10 mouse cellular contexts compared by ENCODE assay signal in genomic region chr7:45867871-45868270, GRCm38 (mm10). TPM values are rescaled to one million over a fixed set of nuclear protein-coding genes. Genes with fewer than 3 reads are reported as not detected.
A peak's percentile ranks its signal among the peaks of the same experiment; 100 is the strongest.
DNase-seq lines count a peak whose midpoint lies in the region; ATAC-seq lines count a peak whose summit lies in the region.
"Had no signal": no experiment of that assay in that cellular context is flagged by ENCODE, and none has a peak within 500 bp of the region (broad histone marks: within the 10 kb centered on the region; RNA-seq: fewer than 3 reads in every experiment).

No protein-coding gene starts in this region.

- peaks cover 45% of the 10 kb centered on the region for H3K4me1 ChIP-seq in forebrain, embryonic 13.5 days
- peaks cover 44% of the 10 kb centered on the region for H3K4me1 ChIP-seq in intestine, embryonic 16.5 days (ENCODE audit: control insufficient read depth, insufficient read depth, low read length)
- peaks cover 57% of the 10 kb centered on the region for H3K4me1 ChIP-seq in neural tube, embryonic 13.5 days (replicated peaks)
- peaks cover 23% of the 10 kb centered on the region for H3K4me1 ChIP-seq in kidney, embryonic 14.5 days (ENCODE audit: control insufficient read depth, insufficient read depth, low read length)

- peak overlapping the region; percentile 37 for H3K9ac ChIP-seq in forebrain, embryonic 13.5 days
- no peak overlapping the region for H3K9ac ChIP-seq in intestine, embryonic 16.5 days (ENCODE audit: low read depth, low read length)
- peak overlapping the region; percentile 87; the same call in 1 of the 2 replicates for H3K9ac ChIP-seq in neural tube, embryonic 13.5 days
- H3K9ac ChIP-seq in kidney, embryonic 14.5 days (ENCODE audit: low read depth, low read length): no peak overlapping the region

- 0 out of 2 replicates have a peak, but pooled peaks have one; percentile 26 for ATAC-seq in forebrain, embryonic 13.5 days
- ATAC-seq in intestine, embryonic 16.5 days: no peak
- ATAC-seq in neural tube, embryonic 13.5 days (ENCODE audit: low read depth): no peak
- no peak for ATAC-seq in kidney, embryonic 14.5 days (ENCODE audit: low FRiP score, low TSS enrichment)

- H3K4me2 ChIP-seq in forebrain, embryonic 13.5 days: peak overlapping the region; percentile 76
- H3K4me2 ChIP-seq in intestine, embryonic 16.5 days (ENCODE audit: low read depth, low read length): peak overlapping the region; percentile 20; the same call in 1 of the 2 replicates
- peak overlapping the region; percentile 64 for H3K4me2 ChIP-seq in neural tube, embryonic 13.5 days
- no peak overlapping the region for H3K4me2 ChIP-seq in kidney, embryonic 14.5 days (replicated peaks; ENCODE audit: low read depth, low read length)

- peak overlapping the region; percentile 40; the same call in 1 of the 2 replicates for H3K27ac ChIP-seq in forebrain, embryonic 13.5 days
- peak overlapping the region; percentile 59; the same call in 1 of the 2 replicates for H3K27ac ChIP-seq in intestine, embryonic 16.5 days (ENCODE audit: low read length)
- no peak overlapping the region for H3K27ac ChIP-seq in neural tube, embryonic 13.5 days (replicated peaks)
- no peak overlapping the region for H3K27ac ChIP-seq in kidney, embryonic 14.5 days (ENCODE audit: low read depth, low read length)

- peaks cover 46% of the 10 kb centered on the region for H3K27me3 ChIP-seq in forebrain, embryonic 13.5 days
- H3K27me3 ChIP-seq in intestine, embryonic 16.5 days (replicated peaks; ENCODE audit: control insufficient read depth, insufficient read depth, low read length): peaks cover 26% of the 10 kb centered on the region
- peaks cover 43% of the 10 kb centered on the region for H3K27me3 ChIP-seq in neural tube, embryonic 13.5 days
- peaks cover 37% of the 10 kb centered on the region for H3K27me3 ChIP-seq in kidney, embryonic 14.5 days (ENCODE audit: control insufficient read depth, insufficient read depth, low read length)

- H3K36me3 ChIP-seq in forebrain, embryonic 13.5 days (ENCODE audit: poor library complexity, severe bottlenecking): no peaks in the 10 kb centered on the region
- no peaks in the 10 kb centered on the region for H3K36me3 ChIP-seq in intestine, embryonic 16.5 days (ENCODE audit: control insufficient read depth, insufficient read depth, low read length)
- no peaks in the 10 kb centered on the region for H3K36me3 ChIP-seq in neural tube, embryonic 13.5 days
- no peaks in the 10 kb centered on the region for H3K36me3 ChIP-seq in kidney, embryonic 14.5 days (ENCODE audit: control insufficient read depth, insufficient read depth, low read length)

- peak; percentile 49 for DNase-seq in left cerebral cortex, postnatal 4 days
- DNase-seq in left cerebral cortex, postnatal 25 days (ENCODE audit: low spot score in 2 of 2): no peak
- DNase-seq in c-Kit-positive CD71-positive TER-119-positive erythroid progenitor cells, embryonic 14.5 days (ENCODE audit: low spot score): no peak
- no peak for DNase-seq in kidney, adult 11 months
- DNase-seq: lung, adult 18-20 months; right cerebral cortex, adult 18-20 months had no signal

- intact Hi-C loops in left cerebral cortex, postnatal 4 days (cut with DNase I): no loop called here
- intact Hi-C loops in left cerebral cortex, postnatal 25 days (cut with DNase I): no loop called here

- no peak overlapping the region for H3K4me3 ChIP-seq in forebrain, embryonic 13.5 days
- no peak overlapping the region for H3K4me3 ChIP-seq in intestine, embryonic 16.5 days (ENCODE audit: low read length)
- peak overlapping the region; percentile 44 for H3K4me3 ChIP-seq in neural tube, embryonic 13.5 days
- no peak overlapping the region for H3K4me3 ChIP-seq in kidney, embryonic 14.5 days (ENCODE audit: low read length)

- H3K9me3 ChIP-seq in forebrain, embryonic 13.5 days (replicated peaks): no peaks in the 10 kb centered on the region
- no peaks in the 10 kb centered on the region for H3K9me3 ChIP-seq in intestine, embryonic 16.5 days (ENCODE audit: control insufficient read depth, low read length)
- H3K9me3 ChIP-seq in neural tube, embryonic 13.5 days: no peaks in the 10 kb centered on the region
- no peaks in the 10 kb centered on the region for H3K9me3 ChIP-seq in kidney, embryonic 14.5 days (ENCODE audit: control insufficient read depth, low read length)

- 4% methylated on average over 2 of the region's 2 CpGs for WGBS in forebrain, embryonic 13.5 days
- WGBS in intestine, embryonic 16.5 days: 37% methylated on average over 2 of the region's 2 CpGs
- 4% methylated on average over 2 of the region's 2 CpGs for WGBS in neural tube, embryonic 13.5 days
- 15% methylated on average over 2 of the region's 2 CpGs for WGBS in kidney, embryonic 14.5 days

RNA-seq across cellular contexts. Expression of gene Kdelr1, which starts 4.7 kb away (rescaled TPM):
- 100 to 1,000 TPM in 1 of 2 experiments, 10 to 100 TPM in 1; 98.9 to 109 TPM for total RNA-seq in left cerebral cortex, postnatal 4 days (2021)
- 10 to 100 TPM; 81.2 to 84.0 TPM for total RNA-seq in left cerebral cortex, postnatal 25 days (2021)
- 31.6 and 33.9 TPM in 2 replicates for polyA plus RNA-seq in forebrain, embryonic 13.5 days (2015; fragmentation: Nextera tagmentation; extraction: Ambion mirVana)
- 90.6 and 94.9 TPM in 2 replicates for polyA plus RNA-seq in intestine, embryonic 16.5 days (2015; fragmentation: Nextera tagmentation; extraction: Ambion mirVana)
- polyA plus RNA-seq in neural tube, embryonic 13.5 days (2015; fragmentation: Nextera tagmentation; extraction: Ambion mirVana): 41.9 and 44.6 TPM in 2 replicates
- 145 and 184 TPM in 2 replicates for polyA plus RNA-seq in kidney, embryonic 14.5 days (2014; fragmentation: Nextera tagmentation; extraction: Ambion mirVana)

RNA-seq across cellular contexts. Expression of gene Grin2d, which starts 10.3 kb away (rescaled TPM):
- 10 to 100 TPM; 31.9 to 39.5 TPM for total RNA-seq in left cerebral cortex, postnatal 4 days (2021)
- 10 to 100 TPM; 10.9 TPM for total RNA-seq in left cerebral cortex, postnatal 25 days (2021)
- polyA plus RNA-seq in forebrain, embryonic 13.5 days (2015; fragmentation: Nextera tagmentation; extraction: Ambion mirVana): 0.48 TPM in 2 replicates
- 0.31 and 0.39 TPM in 2 replicates for polyA plus RNA-seq in intestine, embryonic 16.5 days (2015; fragmentation: Nextera tagmentation; extraction: Ambion mirVana)
- polyA plus RNA-seq in neural tube, embryonic 13.5 days (2015; fragmentation: Nextera tagmentation; extraction: Ambion mirVana): 1.6 and 2.1 TPM in 2 replicates
- 0.28 and 0.37 TPM in 2 replicates for polyA plus RNA-seq in kidney, embryonic 14.5 days (2014; fragmentation: Nextera tagmentation; extraction: Ambion mirVana)

RNA-seq across cellular contexts. Expression of gene Syngr4, which starts 28.6 kb away (rescaled TPM):
- total RNA-seq in left cerebral cortex, postnatal 4 days (2021): under 1 TPM in 1 of 2 experiments, not detected in 1; 0.52 TPM
- total RNA-seq in left cerebral cortex, postnatal 25 days (2021): not detected
- 0.62 and 0.92 TPM in 2 replicates for polyA plus RNA-seq in forebrain, embryonic 13.5 days (2015; fragmentation: Nextera tagmentation; extraction: Ambion mirVana)
- 0.62 and 0.98 TPM in 2 replicates for polyA plus RNA-seq in intestine, embryonic 16.5 days (2015; fragmentation: Nextera tagmentation; extraction: Ambion mirVana)
- not detected in 2 replicates for polyA plus RNA-seq in neural tube, embryonic 13.5 days (2015; fragmentation: Nextera tagmentation; extraction: Ambion mirVana)
- polyA plus RNA-seq in kidney, embryonic 14.5 days (2014; fragmentation: Nextera tagmentation; extraction: Ambion mirVana): 0.90 and 2.1 TPM in 2 replicates

RNA-seq across cellular contexts. Expression of gene Tmem143, which starts 28.9 kb away (rescaled TPM):
- total RNA-seq in left cerebral cortex, postnatal 4 days (2021): 10 to 100 TPM; 16.8 to 19.7 TPM
- total RNA-seq in left cerebral cortex, postnatal 25 days (2021): 10 to 100 TPM; 17.6 to 20.1 TPM
- polyA plus RNA-seq in forebrain, embryonic 13.5 days (2015; fragmentation: Nextera tagmentation; extraction: Ambion mirVana): 3.7 and 4.3 TPM in 2 replicates
- 8.1 TPM in 2 replicates for polyA plus RNA-seq in intestine, embryonic 16.5 days (2015; fragmentation: Nextera tagmentation; extraction: Ambion mirVana)
- 4.7 and 5.1 TPM in 2 replicates for polyA plus RNA-seq in neural tube, embryonic 13.5 days (2015; fragmentation: Nextera tagmentation; extraction: Ambion mirVana)
- 4.5 and 5.0 TPM in 2 replicates for polyA plus RNA-seq in kidney, embryonic 14.5 days (2014; fragmentation: Nextera tagmentation; extraction: Ambion mirVana)

RNA-seq across cellular contexts. Expression of gene Grwd1, which starts 37.1 kb away (rescaled TPM):
- 10 to 100 TPM; 31.8 to 35.5 TPM for total RNA-seq in left cerebral cortex, postnatal 4 days (2021)
- total RNA-seq in left cerebral cortex, postnatal 25 days (2021): 10 to 100 TPM; 21.0 to 23.2 TPM
- 49.2 and 53.6 TPM in 2 replicates for polyA plus RNA-seq in forebrain, embryonic 13.5 days (2015; fragmentation: Nextera tagmentation; extraction: Ambion mirVana)
- 57.0 and 63.0 TPM in 2 replicates for polyA plus RNA-seq in intestine, embryonic 16.5 days (2015; fragmentation: Nextera tagmentation; extraction: Ambion mirVana)
- 34.6 and 37.2 TPM in 2 replicates for polyA plus RNA-seq in neural tube, embryonic 13.5 days (2015; fragmentation: Nextera tagmentation; extraction: Ambion mirVana)
- polyA plus RNA-seq in kidney, embryonic 14.5 days (2014; fragmentation: Nextera tagmentation; extraction: Ambion mirVana): 69.5 and 93.5 TPM in 2 replicates

Comparison
In these comparisons a context has a peak if more than half of its experiments do, and no peak if none do; other contexts are left out.
1. H3K27ac ChIP-seq: peak in forebrain, embryonic 13.5 days (single experiment) and intestine, embryonic 16.5 days (single experiment); none in neural tube, embryonic 13.5 days (single experiment) and kidney, embryonic 14.5 days (single experiment).
2. H3K9ac ChIP-seq: peak in forebrain, embryonic 13.5 days (single experiment) and neural tube, embryonic 13.5 days (single experiment); none in intestine, embryonic 16.5 days (single experiment) and kidney, embryonic 14.5 days (single experiment).